Mouse (Mus musculus): ENCODE results near the gene Slc2a4.
"Not testable (repeated sequence)": the region's sequence is repeated elsewhere in the genome, so short reads cannot be mapped to it uniquely, and the experiment has no call there.

DNA sequence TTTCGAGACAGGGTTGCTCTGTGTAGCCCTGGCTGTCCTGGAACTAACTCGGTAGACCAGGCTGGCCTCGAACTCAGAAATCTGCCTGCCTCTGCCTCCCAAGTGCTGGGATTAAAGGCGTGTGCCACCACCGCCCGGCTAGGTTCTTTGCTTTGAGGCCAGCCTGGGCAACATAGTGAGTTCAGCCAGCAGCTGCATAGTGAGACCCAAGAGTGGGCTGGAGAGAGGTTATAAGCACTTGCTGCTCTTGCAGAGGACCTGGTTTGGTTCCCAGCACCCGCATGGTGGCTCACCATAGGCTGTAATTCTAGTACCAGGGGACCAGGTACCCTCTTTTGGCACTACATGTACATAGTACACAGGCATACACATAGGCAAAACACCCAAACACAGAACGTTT lies 17.8 kb downstream of the Slc2a4 start:
- not testable (repeated sequence) for TF ChIP-seq CTCF, EP300 (IDR thresholded peaks at IDR 0.05; ENCODE audit: low read depth)
